Mouse (Mus musculus): Measurements from ENCODE around the gene Tgfa. TPM values are rescaled to one million over a fixed set of nuclear protein-coding genes. Genes with fewer than 3 reads are reported as not detected.

Gene Tgfa
- polyA plus RNA-seq, 1 experiment, result not detected

GRCm38 (mm10) chr6:86296126-86296525 is 101.1 kb downstream of the Tgfa start:
- Histone ChIP-seq H3K9me3 (ENCODE audit: control insufficient read depth, low read length) (no peaks in the 10 kb centered on the region; the same call in 1 of the 2 replicates), H3K36me3 (ENCODE audit: control insufficient read depth) (no peaks in the 10 kb centered on the region), H3K4me3 (replicated peaks) (no peak overlapping the region), H3K27me3 (ENCODE audit: control insufficient read depth) (no peaks in the 10 kb centered on the region), H3K4me1 (ENCODE audit: control insufficient read depth) (no peaks in the 10 kb centered on the region)
- TF ChIP-seq TAL1 (IDR thresholded peaks at IDR 0.05; ENCODE audit: low read length), result no peak
- no peak for TF ChIP-seq GATA1 (IDR thresholded peaks at IDR 0.05; ENCODE audit: low read length)

- no peak for TF ChIP-seq GATA1 (IDR thresholded peaks at IDR 0.05; ENCODE audit: low read length)
- TF ChIP-seq TAL1 (IDR thresholded peaks at IDR 0.05; ENCODE audit: low read length), result no peak
- no peaks in the 10 kb centered on the region for H3K36me3 ChIP-seq (ENCODE audit: control insufficient read depth)
- H3K4me3 ChIP-seq (replicated peaks), result no peak overlapping the region
- no peaks in the 10 kb centered on the region for H3K4me1 ChIP-seq (ENCODE audit: control insufficient read depth)
- H3K27me3 ChIP-seq (ENCODE audit: control insufficient read depth), result no peaks in the 10 kb centered on the region
- H3K9me3 ChIP-seq (ENCODE audit: control insufficient read depth, low read length), result no peaks in the 10 kb centered on the region; the same call in 1 of the 2 replicates
Measured at GRCm38 (mm10) chr6:86296938-86297337, 101.9 kb downstream of the Tgfa start.

GRCm38 (mm10) chr6:86298961-86299360 is 103.9 kb downstream of the Tgfa start:
- no peak for TF ChIP-seq GATA1 (IDR thresholded peaks at IDR 0.05; ENCODE audit: low read length)
- TF ChIP-seq TAL1 (IDR thresholded peaks at IDR 0.05; ENCODE audit: low read length), result no peak
- Histone ChIP-seq H3K9me3 (ENCODE audit: control insufficient read depth, low read length) (no peaks in the 10 kb centered on the region; the same call in 1 of the 2 replicates), H3K4me3 (replicated peaks) (no peak overlapping the region), H3K27me3 (ENCODE audit: control insufficient read depth) (no peaks in the 10 kb centered on the region), H3K36me3 (ENCODE audit: control insufficient read depth) (no peaks in the 10 kb centered on the region), H3K4me1 (ENCODE audit: control insufficient read depth) (no peaks in the 10 kb centered on the region; the same call in 1 of the 2 replicates)

- Histone ChIP-seq H3K4me3 (replicated peaks) (no peak overlapping the region), H3K4me1 (ENCODE audit: control insufficient read depth) (no peaks in the 10 kb centered on the region; the same call in 1 of the 2 replicates), H3K27me3 (ENCODE audit: control insufficient read depth) (no peaks in the 10 kb centered on the region), H3K36me3 (ENCODE audit: control insufficient read depth) (no peaks in the 10 kb centered on the region), H3K9me3 (ENCODE audit: control insufficient read depth, low read length) (no peaks in the 10 kb centered on the region; the same call in 1 of the 2 replicates)
- TF ChIP-seq TAL1 (IDR thresholded peaks at IDR 0.05; ENCODE audit: low read length) (no peak), GATA1 (IDR thresholded peaks at IDR 0.05; ENCODE audit: low read length) (no peak)
Measured at GRCm38 (mm10) chr6:86299381-86299780, 104.4 kb downstream of the Tgfa start.

GRCm38 (mm10) chr6:86305680-86306079 is 110.7 kb downstream of the Tgfa start:
- no peak for TF ChIP-seq GATA1 (IDR thresholded peaks at IDR 0.05; ENCODE audit: low read length)
- TF ChIP-seq TAL1 (IDR thresholded peaks at IDR 0.05; ENCODE audit: low read length), result no peak
- Histone ChIP-seq H3K27me3 (ENCODE audit: control insufficient read depth) (no peaks in the 10 kb centered on the region), H3K4me3 (replicated peaks) (no peak overlapping the region), H3K4me1 (ENCODE audit: control insufficient read depth) (peaks cover 16% of the 10 kb centered on the region), H3K9me3 (ENCODE audit: control insufficient read depth, low read length) (no peaks in the 10 kb centered on the region), H3K36me3 (ENCODE audit: control insufficient read depth) (no peaks in the 10 kb centered on the region)

GRCm38 (mm10) chr6:86314011-86314410 is 119.0 kb downstream of the Tgfa start:
- no peak for TF ChIP-seq GATA1 (IDR thresholded peaks at IDR 0.05; ENCODE audit: low read length)
- no peak for TF ChIP-seq TAL1 (IDR thresholded peaks at IDR 0.05; ENCODE audit: low read length)
- H3K4me1 ChIP-seq (ENCODE audit: control insufficient read depth), result no peaks in the 10 kb centered on the region

GRCm38 (mm10) chr6:86317066-86317465 is 122.0 kb downstream of the Tgfa start:
- Histone ChIP-seq H3K9me3 (ENCODE audit: control insufficient read depth, low read length) (no peaks in the 10 kb centered on the region), H3K4me1 (ENCODE audit: control insufficient read depth) (no peaks in the 10 kb centered on the region), H3K27me3 (ENCODE audit: control insufficient read depth) (no peaks in the 10 kb centered on the region), H3K4me3 (replicated peaks) (no peak overlapping the region), H3K36me3 (ENCODE audit: control insufficient read depth) (no peaks in the 10 kb centered on the region)
- no peak for TF ChIP-seq GATA1 (IDR thresholded peaks at IDR 0.05; ENCODE audit: low read length)

More at GRCm38 (mm10) chr6:86314011-86314410, 119.0 kb downstream of the Tgfa start:
- Histone ChIP-seq H3K4me3 (replicated peaks) (no peak overlapping the region), H3K27me3 (ENCODE audit: control insufficient read depth) (no peaks in the 10 kb centered on the region), H3K9me3 (ENCODE audit: control insufficient read depth, low read length) (no peaks in the 10 kb centered on the region), H3K36me3 (ENCODE audit: control insufficient read depth) (no peaks in the 10 kb centered on the region)

GRCm38 (mm10) chr6:86318855-86319254 is 123.8 kb downstream of the Tgfa start:
- Histone ChIP-seq H3K4me1 (ENCODE audit: control insufficient read depth) (no peaks in the 10 kb centered on the region), H3K9me3 (ENCODE audit: control insufficient read depth, low read length) (no peaks in the 10 kb centered on the region), H3K36me3 (ENCODE audit: control insufficient read depth) (no peaks in the 10 kb centered on the region), H3K27me3 (ENCODE audit: control insufficient read depth) (no peaks in the 10 kb centered on the region), H3K4me3 (replicated peaks) (no peak overlapping the region)
- TF ChIP-seq GATA1 (IDR thresholded peaks at IDR 0.05; ENCODE audit: low read length) (no peak), TAL1 (IDR thresholded peaks at IDR 0.05; ENCODE audit: low read length) (no peak)

GRCm38 (mm10) chr6:86322031-86322563 is 127.1 kb downstream of the Tgfa start:
- Histone ChIP-seq H3K4me3 (replicated peaks) (no peak overlapping the region), H3K9me3 (ENCODE audit: control insufficient read depth, low read length) (no peaks in the 10 kb centered on the region), H3K4me1 (ENCODE audit: control insufficient read depth) (no peaks in the 10 kb centered on the region), H3K36me3 (ENCODE audit: control insufficient read depth) (no peaks in the 10 kb centered on the region), H3K27me3 (ENCODE audit: control insufficient read depth) (no peaks in the 10 kb centered on the region)
- TF ChIP-seq GATA1 (IDR thresholded peaks at IDR 0.05; ENCODE audit: low read length) (no peak), TAL1 (IDR thresholded peaks at IDR 0.05; ENCODE audit: low read length) (no peak)

- Histone ChIP-seq H3K36me3 (ENCODE audit: control insufficient read depth) (no peaks in the 10 kb centered on the region), H3K4me1 (ENCODE audit: control insufficient read depth) (no peaks in the 10 kb centered on the region), H3K27me3 (ENCODE audit: control insufficient read depth) (no peaks in the 10 kb centered on the region), H3K4me3 (replicated peaks) (no peak overlapping the region), H3K9me3 (ENCODE audit: control insufficient read depth, low read length) (no peaks in the 10 kb centered on the region)
- TF ChIP-seq TAL1 (IDR thresholded peaks at IDR 0.05; ENCODE audit: low read length) (no peak), GATA1 (IDR thresholded peaks at IDR 0.05; ENCODE audit: low read length) (no peak)
Measured at GRCm38 (mm10) chr6:86322991-86323390, 128.0 kb downstream of the Tgfa start.
